Mouse (Mus musculus) frontal cortex, postnatal 10 days (tissue): Measurements from ENCODE around the gene Zfp352.
"Not testable (repeated sequence)": the region's sequence is repeated elsewhere in the genome, so short reads cannot be mapped to it uniquely, and the experiment has no call there.

Experiments used
- DNase-seq, 2 experiments: peaks; one replicate each; pipeline ENCODE4 v3.0.0; 2022; ENCODE audit warnings: low spot score in 2 of 2, mixed read lengths in 1 of 2

Gene Zfp352

DNA sequence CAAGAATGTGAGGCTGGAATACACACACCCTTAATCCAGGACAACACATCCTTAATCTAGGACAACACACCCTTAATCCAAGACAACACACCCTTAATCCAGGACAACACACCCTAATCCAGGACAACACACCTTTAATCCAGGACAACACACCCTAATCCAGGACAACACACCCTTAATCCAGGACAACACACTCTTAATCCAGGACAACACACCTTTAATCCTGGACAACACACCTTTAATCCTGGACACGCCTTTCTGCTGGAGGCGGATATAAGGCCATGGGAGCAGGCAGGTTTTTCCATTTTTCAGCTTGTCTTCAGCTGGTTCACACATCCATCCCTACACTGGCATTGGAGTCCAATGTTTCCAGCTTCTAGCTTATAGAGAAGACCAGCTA lies at the start of gene Zfp352:
Gene Zfp352 (plus strand): TSS at position 301 of the 400 bp plus-strand sequence.
- DNase-seq, result no peak

DNA sequence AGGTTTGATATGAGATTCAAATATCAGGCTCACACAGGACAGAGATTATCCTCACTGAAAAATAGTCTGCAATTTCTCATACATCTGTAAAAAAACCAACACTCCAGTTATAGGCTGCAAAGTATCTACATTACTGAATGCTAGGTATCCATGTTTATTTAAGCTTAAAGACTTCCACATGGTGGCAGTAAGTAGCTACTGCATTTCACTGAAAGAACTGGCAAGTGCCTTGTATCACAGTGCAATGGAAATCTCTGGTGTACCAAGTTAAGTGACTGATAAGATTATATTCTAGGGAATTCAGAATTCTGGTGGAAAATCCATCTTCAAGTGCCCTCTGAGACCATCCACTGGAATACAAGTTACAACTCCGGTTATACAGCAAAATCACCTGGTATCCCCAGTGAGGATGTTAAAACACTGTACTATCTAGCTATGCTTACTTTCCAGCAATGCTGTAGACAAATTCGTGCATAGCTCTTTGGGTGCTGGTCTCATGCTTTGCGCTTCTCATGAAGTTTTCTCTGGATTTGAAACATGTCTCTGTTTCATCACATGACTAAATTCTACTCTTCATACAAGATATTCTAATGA lies 47.6 kb upstream of the Zfp352 start:
- no peak for DNase-seq

DNA sequence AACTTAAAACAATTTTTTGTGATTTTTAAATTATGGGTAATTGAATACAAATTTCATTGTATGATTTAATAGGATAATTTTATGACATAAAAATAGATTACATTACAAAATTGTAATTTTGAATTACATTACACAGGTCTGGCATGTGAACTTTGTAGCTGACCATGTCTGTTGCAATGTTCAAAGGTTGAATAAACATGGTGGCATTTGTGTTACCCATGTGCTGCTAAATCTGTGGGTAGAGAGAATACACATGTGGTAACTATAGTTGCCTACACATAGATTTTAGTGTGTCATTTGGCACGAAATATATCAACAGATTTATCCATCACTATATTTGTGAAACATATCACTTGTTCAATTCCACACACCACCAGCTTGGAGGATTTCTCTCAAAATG lies 44.6 kb upstream of the Zfp352 start:
- no peak for DNase-seq

DNA sequence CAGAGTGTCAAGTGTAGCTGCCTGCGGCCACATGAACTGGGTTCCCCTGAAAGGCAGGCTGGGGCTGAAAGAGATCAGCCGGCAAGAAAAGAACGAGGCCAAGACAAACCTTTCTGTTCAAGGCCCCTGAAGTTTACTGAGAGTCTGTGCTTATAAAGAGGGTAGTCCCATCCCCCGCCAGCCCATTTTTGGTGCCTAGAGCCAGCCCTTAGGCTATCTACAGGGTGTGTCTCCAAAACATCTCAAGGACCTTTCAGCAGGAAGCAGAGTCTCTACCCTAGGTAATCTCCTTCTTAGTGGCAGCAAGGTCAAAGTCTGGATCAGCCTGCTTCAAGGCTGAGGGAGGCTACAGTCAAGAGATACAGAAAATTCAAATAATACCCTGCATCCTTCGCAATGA lies 15.2 kb upstream of the Zfp352 start:
- DNase-seq, result no peak

DNA sequence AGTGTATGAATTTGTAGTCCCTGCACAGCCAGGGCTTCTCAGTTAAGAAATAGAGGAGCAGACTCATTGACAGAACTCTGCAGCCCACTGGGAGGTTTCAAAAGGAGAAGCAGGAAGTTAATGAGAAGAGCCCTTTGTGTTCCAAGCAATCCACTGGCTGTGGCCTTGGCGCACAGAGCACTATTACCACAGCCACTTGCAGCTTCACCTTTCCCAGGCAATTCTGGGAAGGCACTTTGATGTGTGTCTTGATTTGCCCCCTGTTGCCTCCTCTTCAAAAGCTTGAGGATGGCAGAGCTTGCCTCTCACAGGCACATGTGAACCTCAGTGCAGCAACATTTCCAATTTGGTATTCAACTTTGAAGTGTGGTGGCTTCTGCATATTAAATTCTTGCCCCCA lies 7.1 kb upstream of the Zfp352 start:
- no peak for DNase-seq

DNA sequence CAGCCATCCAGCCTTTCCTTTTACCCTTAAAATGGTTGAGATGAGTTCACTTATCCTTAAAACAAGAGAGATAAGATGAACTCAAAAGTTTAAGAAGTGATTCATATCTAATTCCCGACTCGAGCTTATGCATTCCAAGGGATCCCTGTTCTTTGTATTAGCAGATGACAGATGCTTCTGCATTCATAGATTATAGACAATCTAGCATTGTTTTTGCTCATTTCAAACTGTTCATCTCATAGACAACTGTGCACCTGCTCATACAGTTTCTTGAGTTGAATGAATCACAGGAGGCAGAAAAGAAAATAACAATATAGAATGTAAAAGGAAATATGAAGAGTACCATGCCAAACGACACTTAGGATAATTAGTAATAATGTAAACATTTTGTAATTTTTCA lies 6.5 kb upstream of the Zfp352 start:
- no peak for DNase-seq

DNA sequence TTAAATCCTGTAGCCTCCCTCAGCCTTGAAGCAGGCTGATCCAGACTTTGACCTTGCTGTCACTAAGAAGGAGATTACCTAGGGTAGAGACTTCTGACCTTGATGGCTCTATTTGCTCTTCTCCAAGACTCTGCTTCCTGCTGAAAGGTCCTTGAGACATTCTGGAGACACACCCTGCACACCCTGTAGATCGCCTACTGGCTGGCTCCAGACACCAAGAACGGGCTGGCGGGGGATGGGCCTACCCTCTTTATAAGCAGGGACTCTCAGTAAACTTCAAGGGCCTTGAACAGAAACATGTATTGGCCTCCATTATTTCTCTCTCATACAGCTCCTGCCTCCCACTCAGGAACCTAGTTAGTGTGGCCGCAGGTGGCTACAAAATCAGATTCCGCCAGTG lies 17.0 kb downstream of the Zfp352 start:
- not testable (repeated sequence) for DNase-seq

DNA sequence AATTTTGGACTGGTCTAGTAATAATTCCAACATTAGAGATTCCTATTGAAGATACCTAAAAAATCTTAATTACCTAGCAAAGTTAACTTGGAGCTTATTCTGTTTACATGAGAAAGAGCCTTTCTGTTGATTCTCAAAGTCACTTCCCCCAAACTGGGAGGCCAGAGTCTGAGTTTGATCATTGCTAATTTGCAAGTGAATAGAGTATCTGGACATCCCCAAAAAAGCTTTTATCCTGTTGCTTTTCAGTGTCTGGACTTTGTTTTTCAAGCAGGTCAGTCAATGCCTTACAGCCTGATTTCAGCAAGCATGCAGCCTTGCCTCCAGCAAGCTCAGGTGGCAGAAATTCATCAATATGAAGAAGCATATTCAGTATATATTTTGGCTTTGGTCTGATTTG lies 51.2 kb downstream of the Zfp352 start:
- DNase-seq, result no peak
